Mouse (Mus musculus): ENCODE measurements around the gene Dmbx1.

DNA sequence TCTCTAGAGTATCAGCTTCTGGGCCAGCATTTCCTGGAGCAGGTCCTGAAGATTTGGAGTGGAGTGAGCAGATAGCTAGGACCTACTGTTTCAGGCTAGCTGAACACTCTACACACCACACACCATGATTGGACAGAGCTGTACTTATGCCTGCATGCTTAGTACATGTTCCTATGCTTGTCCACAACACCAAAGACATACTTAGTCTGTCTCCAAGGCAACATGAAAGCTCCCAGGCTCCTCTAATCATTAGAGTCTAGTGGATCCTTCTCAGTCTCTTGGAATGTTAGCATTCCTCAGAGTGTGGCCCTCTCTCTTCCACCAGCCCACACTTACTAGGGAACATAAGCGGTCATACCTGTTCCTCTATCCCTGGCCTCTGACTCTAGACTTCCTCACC, 47.7 kb upstream of the Dmbx1 start:
- TF ChIP-seq POLR2A (IDR thresholded peaks at IDR 0.05; ENCODE audit: insufficient read depth, low read depth, low read length), result no peak
- TF ChIP-seq CTCF (IDR thresholded peaks at IDR 0.05; ENCODE audit: insufficient read depth, low read depth, low read length), result no peak

Data from olfactory bulb, adult 2 months (tissue).